Mouse (Mus musculus) embryonic facial prominence, embryonic 11.5 days (tissue): ENCODE results near the gene Ap5b1. TPM values are rescaled to one million over a fixed set of nuclear protein-coding genes. Genes with fewer than 3 reads are reported as not detected.

Source experiments
- ATAC-seq: fragments of 200-750 bp; cut with Nextera tagmentation; replicated peaks from 2 replicates; pipeline ENCODE4 v1.8.0; 2017; ENCODE audit warnings: low read depth; ENCODE audit not compliant: insufficient number of reproducible peaks, low FRiP score, low TSS enrichment
- DNase-seq: peaks from one replicate; pipeline ENCODE4 v3.0.0-alpha.2; 2015; ENCODE audit warnings: low spot score
- H3K27ac ChIP-seq: fragments of 300-500 bp; sonication (generic); replicated peaks from 2 replicates; pipeline ENCODE4 v1.5.1; 2014; ENCODE audit warnings: mild to moderate bottlenecking, low read depth, low read length, control low read depth
- H3K27me3 ChIP-seq: fragments of 300-500 bp; sonication (generic); 2 replicates; pipeline ENCODE4 v1.6.1; 2014; ENCODE audit warnings: mild to moderate bottlenecking, low read length, moderate library complexity, mixed read lengths; ENCODE audit not compliant: control insufficient read depth, insufficient read depth
- H3K36me3 ChIP-seq: fragments of 300-500 bp; sonication (generic); replicated peaks from 2 replicates; pipeline ENCODE4 v1.6.1; 2014; ENCODE audit warnings: low read depth, mild to moderate bottlenecking, low read length, moderate library complexity, mixed read lengths; ENCODE audit not compliant: control insufficient read depth, insufficient read depth
- H3K4me1 ChIP-seq: fragments of 300-500 bp; sonication (generic); 2 replicates; pipeline ENCODE4 v1.6.1; 2014; ENCODE audit warnings: low read length, mixed read lengths; ENCODE audit not compliant: control insufficient read depth, insufficient read depth
- H3K4me2 ChIP-seq: fragments of 300-500 bp; sonication (generic); 2 replicates; pipeline ENCODE4 v1.6.1; 2014; ENCODE audit warnings: low read depth, mild to moderate bottlenecking, control low read depth, low read length, moderate library complexity
- H3K4me3 ChIP-seq: fragments of 300-500 bp; sonication (generic); 2 replicates; pipeline ENCODE4 v1.5.1; 2014; ENCODE audit warnings: low read depth, low read length, control low read depth
- H3K9ac ChIP-seq: fragments of 300-500 bp; sonication (generic); replicated peaks from 2 replicates; pipeline ENCODE4 v1.6.1; 2014; ENCODE audit warnings: mild to moderate bottlenecking, control low read depth, low read length
- H3K9me3 ChIP-seq: fragments of 300-500 bp; sonication (generic); replicated peaks from 2 replicates; pipeline ENCODE4 v1.6.1; 2016; ENCODE audit warnings: mild to moderate bottlenecking, low read length, inconsistent platforms, mixed read lengths; ENCODE audit not compliant: control insufficient read depth
- WGBS: fragments of 180-500 bp; shearing (Covaris S2); extraction: QIAGEN DNeasy Blood & Tissue Kit; methylation state at CpG from one replicate; pipeline ENCODE4 v1.1.7; 2014; 5-methylcytosine and 5-hydroxymethylcytosine counted together
- polyA plus RNA-seq: library from polyadenylated mRNA; unstranded; fragments of >200 nt; fragmentation: Nextera tagmentation; extraction: Ambion mirVana; gene quantifications from 2 replicates; pipeline ENCODE4 v1.2.1, GENCODE M21; 2014

The Ap5b1 gene
- polyA plus RNA-seq, 1 experiment from 2014 or later: 2.1 TPM

DNA sequence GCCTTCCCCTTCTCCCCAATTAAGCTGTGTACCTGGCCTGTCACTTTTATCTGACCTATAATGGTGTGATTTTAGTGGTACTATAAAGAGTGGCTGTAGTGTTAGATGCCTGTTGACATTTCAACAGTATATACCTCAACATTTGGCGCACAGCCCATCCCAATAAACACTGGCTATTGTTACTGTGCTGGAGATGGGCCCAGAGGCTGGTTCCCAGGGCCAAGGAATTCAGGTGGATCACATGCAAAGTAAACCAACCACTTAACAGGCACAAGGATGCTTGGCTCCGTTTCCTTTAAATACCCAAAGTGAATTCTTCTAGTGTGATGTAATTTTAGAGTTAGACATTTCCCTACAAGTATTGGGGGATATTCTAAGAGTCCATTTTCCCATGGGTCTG is 47.1 kb downstream of the Ap5b1 start:
- Histone ChIP-seq H3K36me3 (no peaks in the 10 kb centered on the region), H3K27ac (no peak overlapping the region), H3K4me2 (no peak overlapping the region), H3K27me3 (no peaks in the 10 kb centered on the region), H3K4me3 (no peak overlapping the region), H3K9ac (no peak overlapping the region), H3K4me1 (no peaks in the 10 kb centered on the region), H3K9me3 (no peaks in the 10 kb centered on the region)
- DNase-seq: no peak
- WGBS: 73% methylated on average over 2 of the region's 2 CpGs
- ATAC-seq: no peak

DNA sequence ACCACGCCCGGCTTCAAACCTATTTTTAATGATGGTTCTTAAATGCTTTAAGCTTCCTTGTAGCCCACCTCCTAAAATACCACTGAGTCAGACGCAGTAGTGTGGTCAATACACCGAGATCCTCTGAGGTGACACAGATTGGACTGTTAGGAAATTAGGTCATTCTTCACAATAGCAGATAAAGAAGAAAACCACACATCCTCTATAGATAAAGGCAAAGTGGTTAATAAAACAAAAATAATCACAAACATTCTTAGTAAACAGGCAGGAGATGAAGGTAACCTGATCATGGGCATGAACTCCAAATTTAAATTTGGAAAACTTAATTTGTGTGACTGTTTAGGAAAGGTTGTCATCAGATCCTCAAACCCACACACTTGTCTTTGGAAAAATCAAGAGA is 52.2 kb downstream of the Ap5b1 start:
- no peak overlapping the region for H3K9ac ChIP-seq
- H3K27me3 ChIP-seq: no peaks in the 10 kb centered on the region
- H3K9me3 ChIP-seq: no peaks in the 10 kb centered on the region
- no peaks in the 10 kb centered on the region for H3K36me3 ChIP-seq
- H3K4me2 ChIP-seq: no peak overlapping the region
- DNase-seq: no peak
- no peak overlapping the region for H3K27ac ChIP-seq
- no peak overlapping the region for H3K4me3 ChIP-seq
- 87% methylated on average over 4 of the region's 4 CpGs for WGBS
- no peaks in the 10 kb centered on the region for H3K4me1 ChIP-seq
- no peak for ATAC-seq

Other genes with a start within 250 kb of the Ap5b1 start
- not detected in 2 replicates for gene Catsper1, start 232.3 kb upstream of the Ap5b1 start, polyA plus RNA-seq
- gene Cst6, start 218.5 kb upstream of the Ap5b1 start, polyA plus RNA-seq: 0.69 and 1.3 TPM in 2 replicates
- 58.2 and 63.7 TPM in 2 replicates for gene Eif1ad, start 201.3 kb upstream of the Ap5b1 start, polyA plus RNA-seq
- gene Banf1, start 200.9 kb upstream of the Ap5b1 start, polyA plus RNA-seq: 464 and 487 TPM in 2 replicates
- gene Sart1, start 179.3 kb upstream of the Ap5b1 start, polyA plus RNA-seq: 72.9 and 76.1 TPM in 2 replicates
- gene Tsga10ip, start 165.5 kb upstream of the Ap5b1 start, polyA plus RNA-seq: 0.15 and 0.36 TPM in 2 replicates
- 204 and 213 TPM in 2 replicates for gene Drap1, start 143.0 kb upstream of the Ap5b1 start, polyA plus RNA-seq
- 33.2 and 36.7 TPM in 2 replicates for gene AI837181, start 142.9 kb upstream of the Ap5b1 start, polyA plus RNA-seq
- not detected in 2 replicates for gene Fosl1, start 120.5 kb upstream of the Ap5b1 start, polyA plus RNA-seq
- gene Ccdc85b, start 110.1 kb upstream of the Ap5b1 start, polyA plus RNA-seq: 7.5 and 7.8 TPM in 2 replicates
- 105 and 115 TPM in 2 replicates for gene Fibp, start 107.4 kb upstream of the Ap5b1 start, polyA plus RNA-seq
- 1.1 and 1.4 TPM in 2 replicates for gene Ctsw, start 99.5 kb upstream of the Ap5b1 start, polyA plus RNA-seq
- gene Efemp2, start 94.1 kb upstream of the Ap5b1 start, polyA plus RNA-seq: 80.9 and 91.9 TPM in 2 replicates
- gene Mus81, start 79.6 kb upstream of the Ap5b1 start, polyA plus RNA-seq: 29.6 and 39.2 TPM in 2 replicates
- gene Cfl1, start 77.6 kb upstream of the Ap5b1 start, polyA plus RNA-seq: 3,308 and 3,397 TPM in 2 replicates
- not detected in 2 replicates for gene 1700020D05Rik, start 64.2 kb upstream of the Ap5b1 start, polyA plus RNA-seq
- 8.7 and 9.8 TPM in 2 replicates for gene Snx32, start 57.5 kb upstream of the Ap5b1 start, polyA plus RNA-seq
- gene Ovol1, start 7.4 kb upstream of the Ap5b1 start, polyA plus RNA-seq: 0.62 and 1.4 TPM in 2 replicates
- gene Rnaseh2c, start 33.8 kb downstream of the Ap5b1 start, polyA plus RNA-seq: 156 and 157 TPM in 2 replicates
- gene Kat5, start 42.2 kb downstream of the Ap5b1 start, polyA plus RNA-seq: 28.9 and 32.2 TPM in 2 replicates
- gene Rela, start 69.5 kb downstream of the Ap5b1 start, polyA plus RNA-seq: 37.0 and 39.1 TPM in 2 replicates
- 12.4 and 13.2 TPM in 2 replicates for gene Sipa1, start 95.7 kb downstream of the Ap5b1 start, polyA plus RNA-seq
- 13.1 and 14.6 TPM in 2 replicates for gene Map3k11, start 120.7 kb downstream of the Ap5b1 start, polyA plus RNA-seq
- 17.5 and 22.0 TPM in 2 replicates for gene Pcnx3, start 120.9 kb downstream of the Ap5b1 start, polyA plus RNA-seq
- gene Kcnk7, start 136.3 kb downstream of the Ap5b1 start, polyA plus RNA-seq: not detected in 2 replicates
- 4.5 and 5.5 TPM in 2 replicates for gene Ehbp1l1, start 158.3 kb downstream of the Ap5b1 start, polyA plus RNA-seq
- 137 and 151 TPM in 2 replicates for gene Fam89b, start 161.6 kb downstream of the Ap5b1 start, polyA plus RNA-seq
- 5.9 and 9.5 TPM in 2 replicates for gene Ltbp3, start 172.9 kb downstream of the Ap5b1 start, polyA plus RNA-seq
- gene Scyl1, start 203.4 kb downstream of the Ap5b1 start, polyA plus RNA-seq: 53.9 and 55.0 TPM in 2 replicates